Mouse (Mus musculus) heart, postnatal 0 days (tissue): ENCODE measurements around the gene Twnk.

Experiments used
- CTCF ChIP-seq: IDR thresholded peaks from 2 replicates; pipeline ENCODE4 v1.5.1; 2016; ENCODE audit warnings: antibody characterized with exemption, control low read depth, low read depth
- EP300 ChIP-seq: IDR thresholded peaks from 2 replicates; pipeline ENCODE4 v1.6.1; 2016; ENCODE audit warnings: antibody characterized with exemption, low read depth

GRCm38 (mm10) chr19:45007425-45008191 lies 2.1 kb downstream of the Twnk start:
- TF ChIP-seq CTCF, result no peak
- no peak for TF ChIP-seq EP300
